Mouse (Mus musculus): ENCODE measurements around the gene Vsig8. TPM values are rescaled to one million over a fixed set of nuclear protein-coding genes. Genes with fewer than 3 reads are reported as not detected.

Vsig8 gene
- not detected for total RNA-seq (2021)
- long read RNA-seq, experiment 1: 0 reads
- long read RNA-seq, experiment 2: 0 reads

DNA sequence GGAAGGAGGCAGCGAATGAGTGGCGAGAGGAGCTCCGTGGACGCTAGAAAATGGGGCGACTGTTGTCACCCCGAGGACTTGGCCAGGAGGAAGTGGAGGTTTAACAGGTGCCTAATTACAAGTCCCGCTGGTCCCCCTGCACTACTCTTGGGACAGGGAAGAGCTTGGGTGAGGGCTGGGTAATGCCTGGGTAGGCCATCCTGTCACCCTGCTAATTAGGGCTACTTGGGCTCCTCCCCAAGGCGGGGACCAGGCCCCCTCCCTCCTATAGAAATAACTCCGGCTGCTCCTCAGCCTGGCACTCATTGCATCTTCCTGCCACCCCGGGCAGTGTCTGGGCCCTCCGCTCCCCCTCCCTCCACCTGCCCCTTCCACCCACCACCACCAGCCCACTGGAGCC, at the start of gene Vsig8:
Gene Vsig8, plus strand, starts transcription at position 301 of the 400 bp plus-strand sequence.
- DNase-seq: no peak

DNA sequence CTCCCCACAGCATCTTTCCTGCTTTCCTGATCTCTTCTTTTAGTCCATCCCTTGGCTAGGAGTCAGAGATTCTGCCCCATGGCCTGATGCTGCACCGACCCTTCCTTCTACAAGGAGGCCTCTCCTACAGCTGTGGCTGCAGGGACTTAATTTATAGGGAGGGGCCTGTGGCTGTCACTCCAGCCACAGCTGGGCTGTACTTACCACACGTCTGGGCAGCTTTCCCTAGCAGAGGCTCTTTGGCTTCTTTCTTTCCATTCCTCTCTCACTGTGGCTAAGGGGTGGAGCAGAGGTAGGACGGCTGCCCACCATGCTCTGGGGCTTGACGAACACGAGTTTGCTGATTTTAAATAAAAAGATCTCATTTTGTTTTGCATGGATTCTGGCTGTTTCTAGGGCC, 48.7 kb upstream of the Vsig8 start:
- peak; percentile 47 to 61 for DNase-seq

DNA sequence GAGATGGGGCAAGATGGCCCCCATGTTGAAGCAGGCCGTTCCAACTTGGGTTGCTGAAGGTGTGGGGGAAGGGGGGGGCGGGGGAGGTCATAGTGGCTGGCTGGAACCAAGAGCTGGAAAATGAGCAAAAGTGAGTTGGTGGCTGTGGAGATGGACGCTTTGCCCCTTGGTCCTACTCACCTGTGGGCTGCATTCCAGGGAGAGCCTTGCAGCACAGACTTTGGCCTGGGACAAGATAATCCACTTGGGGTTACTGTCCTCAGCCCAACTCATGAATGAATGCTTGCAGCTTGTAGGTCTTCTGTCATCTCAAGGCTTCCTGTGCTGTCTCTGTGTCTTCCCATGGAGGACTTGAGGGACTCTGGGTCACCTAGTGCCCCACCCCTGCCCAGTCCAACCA, 48.0 kb upstream of the Vsig8 start:
- DNase-seq: no peak

DNA sequence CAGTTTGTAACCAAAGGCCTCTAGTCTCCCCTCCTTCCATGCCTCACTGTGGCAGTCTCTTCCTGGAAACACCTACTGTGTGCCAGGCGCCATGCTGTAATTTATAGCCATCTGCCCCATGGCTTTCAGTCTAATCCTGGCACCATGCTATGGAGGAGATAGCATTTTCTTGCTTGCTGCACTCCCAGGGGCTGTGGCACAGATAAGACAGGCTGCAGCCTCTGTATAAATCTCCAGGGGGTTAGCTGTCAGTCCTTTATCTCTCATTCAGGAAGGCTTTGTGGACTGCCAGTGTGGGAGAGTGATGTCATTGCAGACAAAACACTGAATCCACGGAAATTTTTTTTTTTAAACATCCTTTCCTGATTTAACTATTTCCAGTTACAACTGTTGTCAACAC, 47.6 kb upstream of the Vsig8 start:
- no peak for DNase-seq

DNA sequence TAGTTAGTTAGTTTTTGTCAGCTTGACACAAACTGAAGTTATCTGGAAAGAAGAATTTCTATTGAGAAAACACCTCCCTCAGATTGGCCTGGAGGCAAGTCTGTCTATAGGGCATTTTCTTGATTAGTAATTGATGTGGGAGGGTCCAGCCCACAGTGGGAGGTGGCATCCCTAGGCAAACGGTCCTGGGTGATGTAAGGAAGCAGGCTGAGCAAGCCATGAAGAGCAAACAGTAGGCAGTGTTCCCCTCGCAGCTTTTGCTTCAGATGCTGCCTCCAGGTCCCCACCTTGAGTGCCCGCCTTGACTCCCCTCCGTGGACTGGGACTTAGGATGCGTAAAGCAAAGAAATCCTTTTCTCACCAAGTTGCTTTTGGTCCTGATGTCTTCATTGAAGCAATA, 46.5 kb upstream of the Vsig8 start:
- DNase-seq: no peak

DNA sequence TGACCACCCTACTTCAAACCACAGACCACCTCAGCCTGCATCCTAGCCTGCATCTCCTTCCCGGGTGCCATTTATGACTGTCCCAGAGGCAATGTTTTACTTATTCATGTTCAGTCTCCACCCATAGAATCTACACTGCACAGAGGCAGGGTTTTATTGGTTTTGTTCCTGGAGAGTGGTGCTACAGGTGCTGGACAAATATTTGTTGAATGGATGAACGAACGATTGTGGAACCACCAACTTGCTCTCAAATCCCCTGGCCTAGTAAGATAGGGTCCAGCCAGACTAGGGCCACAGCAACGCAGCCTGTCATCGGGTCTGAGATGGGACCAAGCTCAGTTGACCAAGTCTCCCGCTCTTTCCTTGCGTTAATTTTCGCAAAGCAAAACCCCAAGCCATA, 45.8 kb upstream of the Vsig8 start:
- no peak for DNase-seq

DNA sequence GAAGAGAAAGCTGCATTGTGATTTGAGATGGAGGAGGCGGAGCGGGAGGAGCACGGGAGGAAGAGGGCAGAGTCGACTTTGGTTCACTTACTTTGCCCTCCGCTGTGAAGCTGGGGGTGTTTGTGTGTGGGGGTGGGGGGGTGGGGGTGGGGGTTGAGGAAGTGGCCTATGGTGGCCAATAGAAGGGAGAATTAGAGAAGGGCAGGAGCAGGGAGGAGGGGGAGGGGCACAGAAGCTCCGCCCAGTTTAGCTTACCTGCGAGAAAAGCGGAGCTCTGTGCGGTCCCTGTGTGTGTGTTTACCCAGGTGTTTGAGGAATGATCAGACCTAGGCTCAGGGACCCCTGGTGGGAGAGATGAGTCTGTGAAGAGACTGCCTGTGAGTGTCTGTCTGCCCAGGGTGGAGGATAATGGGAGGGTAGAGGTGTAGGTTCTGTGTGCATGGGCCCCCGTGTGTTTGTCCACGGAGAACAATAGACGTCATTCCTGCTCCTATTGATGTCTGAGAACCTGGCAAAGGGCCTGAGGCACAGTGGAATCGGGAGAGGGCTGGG, 45.2 kb upstream of the Vsig8 start:
- DNase-seq: no peak

DNA sequence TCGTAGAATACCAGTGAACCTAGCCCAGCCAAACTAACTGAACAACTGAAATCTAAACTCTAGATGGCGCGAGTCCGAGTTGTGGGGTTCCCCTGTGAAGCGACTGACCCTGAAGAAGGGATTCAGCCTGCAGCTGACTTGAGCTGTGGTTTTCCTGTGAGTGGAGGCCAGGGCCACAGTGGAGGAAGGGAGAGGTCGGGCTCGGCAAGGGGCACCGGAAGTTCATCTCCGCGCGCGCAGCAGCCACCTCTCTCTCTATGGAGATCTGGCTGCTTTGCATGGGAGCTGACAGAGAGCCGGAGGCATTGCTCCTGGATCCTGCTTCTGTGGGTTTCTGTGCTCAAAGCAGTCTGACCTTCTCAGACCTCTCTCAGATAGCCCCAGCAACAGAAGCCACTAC, 42.8 kb upstream of the Vsig8 start:
- DNase-seq: peak; percentile 79 to 91

DNA sequence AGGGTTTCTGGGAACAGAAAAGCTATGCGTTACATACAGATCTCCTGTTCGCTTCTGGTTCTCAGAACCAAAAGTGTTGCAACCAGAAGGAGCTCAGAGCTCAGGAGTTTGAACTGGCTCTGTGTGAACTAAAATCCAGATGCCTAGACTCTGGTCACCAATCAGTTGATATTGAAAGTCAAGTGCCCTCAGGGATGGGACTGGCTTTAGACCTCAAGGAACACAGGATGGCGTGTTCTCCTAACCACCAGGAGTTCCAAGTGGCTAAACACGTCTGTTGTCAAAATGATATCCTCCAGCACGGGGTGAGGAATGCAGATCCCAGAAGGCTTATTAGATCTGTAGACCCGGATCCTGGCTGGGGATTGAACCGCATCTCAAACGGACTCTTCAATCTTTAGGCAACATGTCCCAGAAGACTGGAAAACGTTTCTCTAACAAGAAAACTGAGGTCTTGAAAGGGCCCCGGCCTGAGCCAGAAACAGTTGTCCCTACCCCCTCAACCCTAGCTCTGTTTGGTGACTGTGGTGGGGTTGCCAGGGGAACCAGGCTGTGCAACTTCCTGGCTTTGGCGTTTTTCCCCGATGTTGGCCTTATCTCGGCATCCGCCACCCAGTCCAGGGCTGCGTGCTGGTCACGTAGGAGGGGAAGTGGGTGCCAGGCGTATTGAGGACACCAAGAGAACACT, 42.1 kb upstream of the Vsig8 start:
- DNase-seq: peak; percentile 86 to 93

DNA sequence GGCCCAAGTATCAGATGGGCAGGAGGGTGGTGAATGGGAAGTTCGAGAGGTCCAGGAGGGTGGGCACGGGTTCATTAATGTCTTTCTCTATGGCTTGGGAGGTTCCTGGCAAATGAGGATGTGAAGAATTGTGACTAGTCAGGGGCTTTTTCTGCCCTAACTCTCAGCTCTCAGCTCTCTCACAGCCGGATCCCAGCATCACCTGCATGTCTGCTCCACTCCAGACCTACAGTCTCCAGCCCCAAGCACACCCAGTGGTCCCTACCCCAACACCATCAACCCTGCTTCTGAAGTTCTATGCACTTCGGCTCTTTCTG, 41.6 kb upstream of the Vsig8 start:
- DNase-seq: no peak

DNA sequence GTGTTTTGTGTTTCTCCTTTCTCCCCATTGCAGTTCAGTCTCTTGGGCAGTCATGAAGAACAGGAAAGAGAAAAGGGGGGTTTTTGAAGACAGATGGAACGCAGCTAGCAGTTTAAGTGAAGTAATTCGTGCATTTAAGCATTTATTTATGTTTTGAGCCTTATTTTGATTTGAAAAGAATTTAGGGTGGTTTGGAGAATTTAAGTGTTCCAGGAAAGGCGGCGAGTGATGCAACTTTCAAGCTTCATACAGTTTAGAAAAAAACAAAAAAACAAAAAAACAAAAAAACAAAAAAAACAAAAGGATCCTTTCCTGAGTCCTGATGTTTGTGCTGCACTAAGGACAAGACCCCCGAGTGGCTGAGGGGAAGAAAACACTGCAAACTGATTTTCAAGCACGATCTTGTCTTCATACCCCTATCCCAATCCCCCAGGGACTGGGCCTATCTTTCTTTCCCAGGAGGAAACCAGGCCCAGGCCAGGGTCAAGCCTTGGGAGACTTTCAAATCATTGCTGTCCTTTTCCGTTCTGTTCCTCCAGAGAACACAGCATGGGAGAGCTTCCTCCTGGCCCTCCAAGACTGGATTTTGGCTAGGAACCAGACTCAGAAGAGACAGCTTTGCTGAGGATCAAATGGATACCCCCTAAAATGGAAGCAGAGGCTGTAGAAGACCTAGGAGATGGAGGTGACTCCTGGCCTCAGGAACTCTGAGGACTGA, 41.0 kb upstream of the Vsig8 start:
- peak; percentile 69 to 71 for DNase-seq

DNA sequence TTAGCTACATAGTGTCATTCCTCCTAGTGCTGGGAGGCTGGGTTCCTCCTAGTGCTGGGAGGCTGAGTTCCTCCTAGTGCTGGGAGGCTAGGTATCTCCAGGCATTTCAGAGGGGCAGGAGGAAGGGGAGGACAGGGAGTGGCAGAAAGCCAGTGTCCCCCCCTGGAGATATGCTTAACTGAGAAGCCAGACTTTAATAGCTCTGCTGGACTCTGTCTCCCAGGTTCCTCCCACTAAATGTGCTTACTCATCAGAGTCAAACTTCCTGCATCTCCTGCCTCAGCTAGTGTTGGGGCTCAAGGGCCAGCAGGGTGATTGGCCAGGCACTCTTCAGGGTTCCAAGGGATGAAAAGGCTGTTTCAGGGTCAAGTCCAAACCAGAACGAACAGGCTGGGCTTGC, 40.3 kb upstream of the Vsig8 start:
- DNase-seq: peak; percentile 47 to 51

DNA sequence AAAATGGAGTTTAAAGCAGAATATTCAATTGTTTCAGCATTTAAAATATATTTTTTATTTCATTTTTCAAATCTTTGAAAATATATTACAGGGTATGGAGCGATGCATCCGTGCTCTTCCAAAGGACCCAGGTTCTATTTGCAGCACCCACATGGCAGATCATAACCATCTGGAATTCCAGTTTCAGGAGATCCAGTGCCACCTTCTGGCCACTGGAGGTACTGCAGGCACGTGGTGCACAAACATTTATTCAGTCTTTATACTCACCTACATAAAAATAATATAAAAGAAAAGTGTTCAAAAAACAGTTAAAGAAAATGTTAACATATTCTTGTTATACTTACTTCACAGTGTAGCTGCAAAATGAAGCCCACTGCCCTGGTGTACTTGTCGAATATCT, 37.7 kb upstream of the Vsig8 start:
- DNase-seq: peak in 1 of 2 experiments; percentile 9

DNA sequence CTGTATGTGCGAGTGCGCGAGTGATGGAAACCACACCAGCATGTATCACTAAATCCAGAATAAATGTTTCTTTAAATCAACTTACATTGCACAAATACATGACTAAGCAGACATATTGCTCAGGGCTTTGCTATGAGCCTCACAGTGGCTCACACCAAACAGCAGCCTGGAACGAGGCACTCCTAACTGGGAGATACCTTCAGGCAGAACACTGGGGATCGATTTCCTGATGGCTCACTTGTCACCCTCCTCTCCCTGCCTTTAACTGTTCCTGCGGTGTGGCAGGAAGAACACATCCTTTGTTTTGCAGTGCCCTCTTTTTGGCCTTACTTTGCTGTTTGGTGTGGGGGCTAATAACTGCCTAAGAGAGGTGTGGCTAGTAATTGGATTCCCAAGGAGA, 36.1 kb upstream of the Vsig8 start:
- DNase-seq: peak in 1 of 2 experiments; percentile 5

DNA sequence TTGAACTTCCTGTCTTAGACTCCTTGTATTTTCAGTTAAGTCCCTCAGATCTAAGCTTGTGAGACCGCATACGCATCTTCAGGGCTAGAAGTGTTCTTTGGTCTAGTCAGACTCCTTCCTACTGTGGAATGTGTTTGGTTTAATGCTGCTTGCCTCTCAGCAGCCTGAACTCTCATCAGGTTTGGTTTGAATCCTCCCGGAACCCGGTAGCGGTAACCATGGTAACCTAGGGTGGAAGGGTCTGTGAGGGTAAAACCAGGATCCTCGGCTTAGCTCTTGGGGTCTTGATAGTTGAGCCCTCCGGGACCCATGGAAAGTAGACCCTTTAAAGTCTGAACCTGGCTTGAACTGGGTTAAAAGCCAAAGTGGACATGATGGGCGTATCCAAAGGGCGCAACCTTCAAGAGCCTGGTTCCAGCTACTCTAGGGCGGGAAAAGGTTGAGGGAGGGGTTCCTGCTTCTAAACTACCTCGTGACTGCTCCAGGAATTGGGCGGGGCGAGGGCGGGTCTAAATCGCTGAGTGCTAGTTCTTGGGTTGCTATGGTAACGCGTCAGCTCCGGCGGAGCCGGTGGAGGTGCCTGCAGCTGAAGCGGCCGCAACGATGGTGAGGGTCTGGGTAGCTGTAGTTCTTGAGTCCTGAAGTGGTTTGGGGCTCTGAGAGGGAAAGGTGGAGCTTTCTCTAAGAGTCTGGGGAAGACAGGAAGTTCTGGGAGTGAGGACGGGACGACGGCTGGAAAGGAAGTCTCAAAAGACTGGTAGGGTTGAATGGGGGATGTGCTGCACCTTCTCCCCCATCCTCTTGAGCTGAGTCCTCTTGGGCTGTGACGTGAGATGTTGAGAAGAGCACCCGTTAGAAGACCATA, 34.9 kb upstream of the Vsig8 start, which contains the start of gene Cfap45:
Gene Cfap45, plus strand, starts transcription at position 226 of the 865 bp plus-strand sequence.
- DNase-seq: peak; percentile 84 to 92

DNA sequence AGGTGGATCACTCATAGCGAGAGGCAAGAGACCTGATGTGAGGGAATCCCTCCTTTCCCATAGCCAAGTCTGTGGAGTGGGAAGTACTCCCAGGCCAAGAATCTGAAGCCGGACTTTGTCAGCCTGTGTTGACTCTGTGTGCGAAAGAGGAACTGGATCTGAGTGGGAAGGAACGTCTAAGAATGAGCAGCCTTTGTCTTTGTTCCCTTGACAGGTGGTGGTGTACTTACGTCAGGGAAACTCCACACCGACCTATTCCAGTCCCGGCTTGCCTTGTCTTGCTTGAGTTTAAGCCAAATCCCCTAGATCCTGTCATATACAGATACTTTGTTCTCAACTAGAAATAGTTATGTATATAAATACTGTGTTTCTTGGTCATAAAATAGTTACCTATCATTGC, 33.2 kb upstream of the Vsig8 start:
- peak in 1 of 2 experiments; percentile 52 for DNase-seq

DNA sequence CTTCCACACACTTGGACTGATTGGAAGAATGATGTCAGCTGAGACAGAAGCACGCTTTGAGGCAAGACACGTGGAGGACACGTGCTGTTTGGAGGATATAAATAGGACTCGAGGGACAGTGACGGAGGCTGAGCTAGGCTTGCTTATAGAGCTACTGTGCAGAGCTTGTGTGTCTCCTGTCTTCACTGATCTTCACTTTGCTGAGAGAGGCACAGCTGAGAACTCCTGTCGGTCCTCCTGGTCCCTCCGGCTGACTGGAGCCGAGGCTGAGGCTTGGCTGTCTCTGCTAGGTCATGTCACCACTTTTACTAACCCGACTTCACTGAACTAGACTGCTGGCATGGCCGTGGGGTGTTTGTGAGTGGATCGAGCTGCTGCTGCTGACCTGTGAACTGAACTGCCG, 32.0 kb upstream of the Vsig8 start:
- peak; percentile 63 to 72 for DNase-seq

DNA sequence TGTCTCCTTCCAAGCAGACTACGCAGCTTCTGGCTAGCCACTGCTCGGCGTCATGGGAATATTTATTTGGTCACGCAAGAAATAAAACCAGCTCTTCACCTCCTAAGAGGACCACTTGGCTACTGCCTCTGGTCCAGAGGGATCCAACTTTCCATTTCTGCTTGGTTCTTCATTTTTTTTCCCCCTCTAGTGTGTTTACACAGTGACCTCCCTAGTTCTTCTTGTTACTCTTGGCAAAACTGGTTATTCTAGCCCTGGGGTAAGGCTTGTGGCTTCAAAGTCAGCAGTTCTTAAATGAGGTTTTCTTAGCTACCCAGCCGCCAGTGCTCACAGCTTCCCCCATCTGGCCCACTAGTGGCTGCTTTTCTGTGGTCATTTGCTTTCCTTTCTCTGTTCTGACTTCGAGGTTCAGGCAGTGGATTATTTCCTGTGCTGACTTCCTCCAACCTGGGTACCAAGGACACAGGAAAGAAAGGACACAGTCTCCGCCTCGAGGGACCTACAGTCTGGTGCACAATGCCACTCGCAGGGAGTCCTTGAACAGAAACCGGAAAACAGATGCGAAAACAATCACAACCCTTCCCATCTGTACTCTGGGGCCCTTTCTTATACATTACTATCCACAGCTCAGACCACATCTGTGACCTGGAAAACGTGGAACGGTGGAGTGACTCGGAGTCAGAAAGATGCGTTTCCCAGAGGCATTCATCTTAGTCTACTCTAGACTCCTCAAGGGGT, 30.5 kb upstream of the Vsig8 start:
- peak; percentile 77 to 89 for DNase-seq

DNA sequence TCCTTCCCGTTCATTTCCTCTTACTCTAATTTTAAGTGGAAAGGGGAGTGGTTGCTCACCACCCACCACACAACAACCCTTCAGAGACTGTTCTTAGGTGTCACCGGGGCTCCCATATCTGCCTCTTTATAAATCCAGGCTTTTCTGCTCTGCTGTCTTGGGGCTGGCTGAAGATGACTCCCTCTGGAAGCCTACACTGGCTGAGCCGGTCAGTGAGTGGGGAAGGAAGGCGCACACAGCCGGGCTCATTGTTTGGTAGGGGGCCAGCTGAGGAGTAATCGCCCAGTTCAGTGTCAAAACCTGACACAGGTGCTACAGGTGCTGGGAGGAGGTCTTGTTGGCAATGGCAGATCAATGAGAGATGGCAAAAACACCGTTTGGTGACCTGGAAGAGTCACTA, 29.8 kb upstream of the Vsig8 start:
- DNase-seq: no peak

DNA sequence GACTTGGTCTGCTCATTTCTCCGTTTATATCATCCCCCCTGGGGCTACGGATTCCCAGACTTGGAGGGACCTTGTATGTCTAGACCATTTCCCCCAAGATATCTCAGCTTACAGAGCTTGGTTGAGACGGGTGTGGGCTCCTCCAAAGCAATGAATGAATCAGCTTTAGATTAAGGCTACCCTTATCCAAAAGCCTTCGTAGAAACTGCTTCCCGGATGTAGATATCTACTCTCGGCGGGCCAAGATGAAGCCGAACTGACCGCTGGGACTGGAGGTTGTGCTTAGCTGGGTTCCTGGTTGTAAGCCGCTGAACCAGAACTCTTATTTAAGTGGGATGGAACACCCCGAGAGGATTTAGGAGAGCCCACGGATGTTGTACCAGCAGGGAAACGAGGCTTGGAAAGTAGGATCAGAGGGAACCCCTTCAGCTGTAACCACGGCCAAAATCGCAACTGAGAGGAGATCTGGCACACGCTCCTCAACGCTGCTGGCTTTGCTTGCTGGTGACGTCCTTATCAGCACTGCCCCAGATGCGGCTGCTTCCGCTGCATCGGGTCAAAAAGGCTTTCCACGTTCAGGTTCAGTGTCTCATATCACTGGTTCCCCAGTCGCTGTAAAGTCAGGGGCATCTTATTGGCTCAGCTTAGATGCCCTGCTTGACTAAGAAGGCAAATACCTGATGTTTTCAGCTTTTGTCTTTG, 29.2 kb upstream of the Vsig8 start:
- peak; percentile 78 to 84 for DNase-seq

DNA sequence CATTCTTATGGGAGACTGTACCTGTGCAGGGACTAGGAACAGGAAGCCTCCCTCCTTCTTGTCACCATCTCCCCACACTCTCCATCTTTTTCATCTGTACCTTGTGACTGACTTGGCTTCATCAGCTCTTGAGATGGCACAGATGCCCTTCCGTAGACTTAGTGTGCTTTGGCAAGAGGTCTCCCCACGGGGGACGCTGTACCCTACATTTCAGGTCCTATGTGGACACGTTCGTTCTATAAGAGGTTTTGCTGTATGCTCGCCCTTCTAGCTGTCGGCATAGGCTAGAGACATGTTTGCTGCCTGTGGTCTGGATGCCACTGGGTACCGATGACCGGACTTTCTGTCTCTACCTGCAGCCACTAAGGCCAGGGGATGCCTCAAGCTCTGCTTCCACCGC, 28.3 kb upstream of the Vsig8 start:
- DNase-seq: no peak
